Mouse (Mus musculus) liver, embryonic 15.5 days (tissue): ENCODE results near the gene Pagr1a. TPM values are rescaled to one million over a fixed set of nuclear protein-coding genes. Genes with fewer than 3 reads are reported as not detected.
A peak's percentile ranks its signal among the peaks of the same experiment; 100 is the strongest.

Experiments
- ATAC-seq: fragments of 200-750 bp; cut with Nextera tagmentation; 2 replicates; pipeline ENCODE4 v1.8.0; 2017; ENCODE audit warnings: moderate number of reproducible peaks, mild to moderate bottlenecking, moderate library complexity; ENCODE audit not compliant: insufficient read depth
- H3K27ac ChIP-seq: fragments of 300-500 bp; sonication (generic); replicated peaks from 2 replicates; pipeline ENCODE4 v1.5.1; 2015; ENCODE audit warnings: mild to moderate bottlenecking, inconsistent platforms
- H3K27me3 ChIP-seq: fragments of 300-500 bp; sonication (generic); 2 replicates; pipeline ENCODE4 v1.6.1; 2015; ENCODE audit warnings: mild to moderate bottlenecking, inconsistent platforms
- H3K36me3 ChIP-seq: fragments of 300-500 bp; sonication (generic); replicated peaks from 2 replicates; pipeline ENCODE4 v1.6.1; 2015; ENCODE audit warnings: moderate library complexity, mild to moderate bottlenecking, inconsistent platforms
- H3K4me1 ChIP-seq: fragments of 300-500 bp; sonication (generic); replicated peaks from 2 replicates; pipeline ENCODE4 v1.6.1; 2015; ENCODE audit warnings: inconsistent platforms
- H3K4me2 ChIP-seq: fragments of 300-500 bp; sonication (generic); 2 replicates; pipeline ENCODE4 v1.6.1; 2015; ENCODE audit warnings: moderate library complexity, mild to moderate bottlenecking, inconsistent platforms
- H3K4me3 ChIP-seq: fragments of 300-500 bp; sonication (generic); replicated peaks from 2 replicates; pipeline ENCODE4 v1.5.1; 2015; ENCODE audit warnings: mild to moderate bottlenecking, inconsistent platforms
- H3K9ac ChIP-seq: fragments of 300-500 bp; sonication (generic); 2 replicates; pipeline ENCODE4 v1.6.1; 2015; ENCODE audit warnings: moderate library complexity, mild to moderate bottlenecking, inconsistent platforms
- H3K9me3 ChIP-seq: fragments of 300-500 bp; sonication (generic); replicated peaks from 2 replicates; pipeline ENCODE4 v1.6.1; 2016; ENCODE audit warnings: inconsistent platforms
- WGBS: fragments of 180-500 bp; shearing (Covaris S2); methylation state at CpG from one replicate; pipeline ENCODE4 v1.1.7; 2015; ENCODE audit warnings: mixed read lengths; ENCODE audit not compliant: insufficient replicate concordance; 5-methylcytosine and 5-hydroxymethylcytosine counted together
- polyA plus RNA-seq: library from polyadenylated mRNA; unstranded; fragments of >200 nt; fragmentation: Nextera tagmentation; extraction: Ambion mirVana; gene quantifications from 2 replicates; pipeline ENCODE4 v1.2.1, GENCODE M21; 2015

Pagr1a gene
- polyA plus RNA-seq, 1 experiment from 2014 or later, result 32.8 TPM

- no peaks in the 10 kb centered on the region for H3K36me3 ChIP-seq
- H3K27me3 ChIP-seq, result no peaks in the 10 kb centered on the region
- no peak overlapping the region for H3K9ac ChIP-seq
- no peak overlapping the region for H3K27ac ChIP-seq
- H3K4me3 ChIP-seq, result no peak overlapping the region
- no peaks in the 10 kb centered on the region for H3K4me1 ChIP-seq
- WGBS, result 65% methylated on average over 8 of the region's 8 CpGs
- no peaks in the 10 kb centered on the region for H3K9me3 ChIP-seq
- no peak overlapping the region for H3K4me2 ChIP-seq
- ATAC-seq, result no peak
These were observed 28.3 kb downstream of the Pagr1a start for GRCm38 (mm10) chr7:126988816-126989215.

- Histone ChIP-seq H3K36me3 (no peaks in the 10 kb centered on the region), H3K9me3 (no peaks in the 10 kb centered on the region), H3K27ac (no peak overlapping the region), H3K27me3 (no peaks in the 10 kb centered on the region), H3K4me1 (peaks cover 9% of the 10 kb centered on the region; the same call in 1 of the 2 replicates), H3K4me3 (no peak overlapping the region), H3K9ac (no peak overlapping the region), H3K4me2 (no peak overlapping the region)
- 47% methylated on average over 9 of the region's 9 CpGs for WGBS
- ATAC-seq, result no peak
These were observed 30.8 kb downstream of the Pagr1a start for GRCm38 (mm10) chr7:126986319-126986718.

GRCm38 (mm10) chr7:126984667-126985444 lies 32.3 kb downstream of the Pagr1a start:
- no peak for ATAC-seq
- Histone ChIP-seq H3K4me3 (no peak overlapping the region), H3K27me3 (no peaks in the 10 kb centered on the region), H3K9ac (no peak overlapping the region), H3K27ac (no peak overlapping the region), H3K4me1 (peaks cover 13% of the 10 kb centered on the region; the same call in 1 of the 2 replicates), H3K4me2 (no peak overlapping the region), H3K9me3 (no peaks in the 10 kb centered on the region), H3K36me3 (peaks cover 8% of the 10 kb centered on the region)
- 52% methylated on average over 10 of the region's 10 CpGs for WGBS

GRCm38 (mm10) chr7:126983113-126983512 lies 34.0 kb downstream of the Pagr1a start:
- no peak overlapping the region for H3K27ac ChIP-seq
- WGBS, result 71% methylated on average over 7 of the region's 7 CpGs
- H3K36me3 ChIP-seq, result peaks cover 25% of the 10 kb centered on the region
- no peaks in the 10 kb centered on the region for H3K9me3 ChIP-seq
- H3K4me1 ChIP-seq, result peaks cover 28% of the 10 kb centered on the region
- H3K4me2 ChIP-seq, result no peak overlapping the region
- no peak overlapping the region for H3K9ac ChIP-seq
- ATAC-seq, result no peak
- H3K4me3 ChIP-seq, result no peak overlapping the region
- no peaks in the 10 kb centered on the region for H3K27me3 ChIP-seq

GRCm38 (mm10) chr7:126982054-126982453 lies 35.1 kb downstream of the Pagr1a start:
- H3K27me3 ChIP-seq, result no peaks in the 10 kb centered on the region
- no peaks in the 10 kb centered on the region for H3K9me3 ChIP-seq
- no peak overlapping the region for H3K4me2 ChIP-seq
- H3K4me1 ChIP-seq, result peaks cover 39% of the 10 kb centered on the region
- 37% methylated on average over 4 of the region's 4 CpGs for WGBS
- no peak for ATAC-seq
- no peak overlapping the region for H3K27ac ChIP-seq
- H3K9ac ChIP-seq, result no peak overlapping the region
- H3K36me3 ChIP-seq, result peaks cover 30% of the 10 kb centered on the region
- H3K4me3 ChIP-seq, result no peak overlapping the region

GRCm38 (mm10) chr7:126981601-126982000 lies 35.6 kb downstream of the Pagr1a start:
- WGBS, result 75% methylated on average over 2 of the region's 2 CpGs
- ATAC-seq, result no peak
- Histone ChIP-seq H3K27ac (no peak overlapping the region), H3K9me3 (no peaks in the 10 kb centered on the region), H3K4me2 (no peak overlapping the region), H3K9ac (no peak overlapping the region), H3K36me3 (peaks cover 30% of the 10 kb centered on the region), H3K27me3 (no peaks in the 10 kb centered on the region), H3K4me1 (peaks cover 41% of the 10 kb centered on the region), H3K4me3 (no peak overlapping the region)

GRCm38 (mm10) chr7:126978841-126979240 lies 38.3 kb downstream of the Pagr1a start:
- WGBS, result 78% methylated on average over 6 of the region's 6 CpGs
- no peaks in the 10 kb centered on the region for H3K9me3 ChIP-seq
- no peak overlapping the region for H3K4me3 ChIP-seq
- H3K27ac ChIP-seq, result no peak overlapping the region
- no peaks in the 10 kb centered on the region for H3K27me3 ChIP-seq
- no peak overlapping the region for H3K4me2 ChIP-seq
- no peak overlapping the region for H3K9ac ChIP-seq
- peaks cover 30% of the 10 kb centered on the region for H3K36me3 ChIP-seq
- ATAC-seq, result no peak
- peaks cover 50% of the 10 kb centered on the region for H3K4me1 ChIP-seq

- peaks cover 30% of the 10 kb centered on the region for H3K36me3 ChIP-seq
- peak overlapping the region; percentile 92 for H3K4me3 ChIP-seq
- H3K27ac ChIP-seq, result peak overlapping the region; percentile 94
- 23% methylated on average over 14 of the region's 14 CpGs for WGBS
- H3K9ac ChIP-seq, result peak overlapping the region; percentile 95
- H3K27me3 ChIP-seq, result no peaks in the 10 kb centered on the region
- no peaks in the 10 kb centered on the region for H3K9me3 ChIP-seq
- H3K4me2 ChIP-seq, result peak overlapping the region; percentile 74
- peaks cover 47% of the 10 kb centered on the region for H3K4me1 ChIP-seq
- ATAC-seq, result no peak
These were observed 40.2 kb downstream of the Pagr1a start for GRCm38 (mm10) chr7:126976878-126977459.

GRCm38 (mm10) chr7:126975950-126976866 lies 40.9 kb downstream of the Pagr1a start, which contains the start of gene Cdiptos:
Gene Cdiptos (minus strand): TSS chr7:126976098.
- H3K27ac ChIP-seq, result peak within 1 kb of the TSS; percentile 94
- peak; percentile 94 for ATAC-seq
- peak within 1 kb of the TSS; percentile 74 for H3K4me2 ChIP-seq
- H3K4me1 ChIP-seq, result peaks cover 40% of the 10 kb centered on the region
- H3K36me3 ChIP-seq, result peaks cover 30% of the 10 kb centered on the region
- peak within 1 kb of the TSS; percentile 95 for H3K9ac ChIP-seq
- WGBS, result under 1% methylated on average over 55 of the region's 55 CpGs
- peak within 1 kb of the TSS; percentile 92 for H3K4me3 ChIP-seq
- no peaks in the 10 kb centered on the region for H3K27me3 ChIP-seq
- no peaks in the 10 kb centered on the region for H3K9me3 ChIP-seq

- peak within 1 kb of the TSS; percentile 95 for H3K9ac ChIP-seq
- peak within 1 kb of the TSS; percentile 74 for H3K4me2 ChIP-seq
- no peaks in the 10 kb centered on the region for H3K27me3 ChIP-seq
- 4% methylated on average over 1 of the region's 1 CpGs for WGBS
- peaks cover 30% of the 10 kb centered on the region for H3K36me3 ChIP-seq
- no peak for ATAC-seq
- peak within 1 kb of the TSS; percentile 94 for H3K27ac ChIP-seq
- H3K4me3 ChIP-seq, result peak within 1 kb of the TSS; percentile 92
- H3K4me1 ChIP-seq, result peaks cover 40% of the 10 kb centered on the region
- no peaks in the 10 kb centered on the region for H3K9me3 ChIP-seq
These were observed 41.4 kb downstream of the Pagr1a start, which contains the start of gene Cdipt for GRCm38 (mm10) chr7:126975893-126975949. Gene Cdipt (plus strand): TSS chr7:126975914.

- Histone ChIP-seq H3K36me3 (peaks cover 28% of the 10 kb centered on the region), H3K27me3 (no peaks in the 10 kb centered on the region), H3K9me3 (no peaks in the 10 kb centered on the region), H3K4me2 (peak overlapping the region; percentile 74), H3K4me1 (peaks cover 40% of the 10 kb centered on the region), H3K9ac (no peak overlapping the region), H3K27ac (0 out of 2 replicates have a peak overlapping the region, but pooled peaks have one; percentile 94), H3K4me3 (peak overlapping the region; percentile 92)
- no peak for ATAC-seq
- 5% methylated on average over 8 of the region's 8 CpGs for WGBS
These were observed 41.7 kb downstream of the Pagr1a start for GRCm38 (mm10) chr7:126975493-126975892.
